Mouse (Mus musculus): Measurements from ENCODE around the gene Gli1. TPM values are rescaled to one million over a fixed set of nuclear protein-coding genes. Genes with fewer than 3 reads are reported as not detected.
"Not testable (repeated sequence)": the region's sequence is repeated elsewhere in the genome, so short reads cannot be mapped to it uniquely, and the experiment has no call there.

Gene Gli1
- polyA plus RNA-seq, 1 experiment, result 2.7 TPM

DNA sequence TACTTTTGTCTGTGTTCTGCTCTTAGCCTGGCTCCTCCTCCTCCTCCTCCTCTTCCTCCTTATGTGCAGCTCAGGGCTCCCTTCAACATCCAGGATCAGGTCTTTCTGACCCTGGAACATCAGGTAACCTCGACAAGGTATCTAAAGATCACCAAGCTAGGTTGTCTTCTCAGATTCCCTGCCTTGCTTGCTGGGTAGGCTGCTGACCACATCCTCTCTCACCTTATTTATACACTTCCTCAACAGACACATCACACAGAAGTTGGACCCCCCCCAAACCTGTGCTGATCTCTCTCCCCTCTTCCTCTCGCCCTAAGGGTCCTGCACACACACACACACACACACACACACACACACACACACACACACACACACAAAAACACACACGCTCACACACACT lies 20.2 kb downstream of the Gli1 start, which contains the start of gene Arhgap9:
Gene Arhgap9, plus strand, starts transcription at position 344 of the 400 bp plus-strand sequence.
- TF ChIP-seq POLR2A (IDR thresholded peaks at IDR 0.05; ENCODE audit: control insufficient read depth, low read depth, low read length) (no peak), CTCF (IDR thresholded peaks at IDR 0.05; ENCODE audit: control insufficient read depth, insufficient read depth, insufficient replicate concordance, low read depth, low read length) (no peak)
- Histone ChIP-seq H3K4me3 (ENCODE audit: control insufficient read depth, low read depth, low read length) (no peak within 1 kb of the TSS), H3K36me3 (ENCODE audit: control insufficient read depth, insufficient read depth, low read length) (no peaks in the 10 kb centered on the region), H3K27me3 (ENCODE audit: control insufficient read depth, insufficient read depth, low read length) (no peaks in the 10 kb centered on the region; the same call in 1 of the 2 replicates), H3K4me1 (ENCODE audit: control insufficient read depth, insufficient read depth, low read length) (peaks cover 22% of the 10 kb centered on the region), H3K27ac (ENCODE audit: control insufficient read depth, insufficient read depth, low read depth, low read length) (no peak within 1 kb of the TSS)

DNA sequence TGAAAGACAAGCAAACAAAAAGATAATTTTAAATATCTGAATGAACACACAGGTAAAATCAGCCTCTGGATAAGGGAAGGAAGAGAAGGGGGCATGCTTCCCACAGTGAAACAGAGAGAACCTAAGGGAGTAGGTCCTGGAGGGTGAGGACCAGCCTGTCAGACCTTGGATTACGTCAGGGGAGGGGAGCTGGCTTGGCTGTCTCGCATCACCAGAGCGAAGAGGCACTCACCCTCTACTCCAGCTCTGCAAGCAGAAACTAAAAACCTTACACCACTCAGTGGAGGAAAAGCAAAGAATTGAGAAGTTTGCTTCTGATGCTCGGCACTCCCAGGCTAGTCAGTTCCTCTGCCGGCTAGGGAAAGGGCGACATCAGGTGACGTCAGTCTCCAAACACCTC lies 21.8 kb downstream of the Gli1 start:
- Histone ChIP-seq H3K27me3 (ENCODE audit: control insufficient read depth, insufficient read depth, low read length) (no peaks in the 10 kb centered on the region), H3K4me1 (ENCODE audit: control insufficient read depth, insufficient read depth, low read length) (peaks cover 12% of the 10 kb centered on the region), H3K4me3 (ENCODE audit: control insufficient read depth, low read depth, low read length) (no peak overlapping the region)

DNA sequence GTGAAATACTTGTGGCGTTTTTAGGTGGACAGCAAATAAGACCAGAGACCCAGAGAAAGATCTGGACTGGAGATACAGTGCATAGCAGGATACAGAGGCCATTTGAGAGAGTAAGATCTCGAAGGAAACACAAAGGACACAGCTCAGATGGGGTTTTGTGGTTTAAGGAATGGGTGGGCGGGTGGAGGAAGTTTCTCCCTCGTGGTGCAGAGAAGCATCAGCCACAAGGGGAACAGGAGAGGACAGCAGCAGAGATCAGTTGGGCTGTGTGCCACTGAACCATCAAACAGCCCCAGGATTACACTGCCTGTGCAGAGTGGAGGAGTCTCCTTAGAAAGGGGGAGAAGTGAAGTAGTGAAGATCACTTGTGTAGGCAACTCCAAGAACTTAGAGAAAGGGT lies 23.8 kb downstream of the Gli1 start:
- Histone ChIP-seq H3K36me3 (ENCODE audit: control insufficient read depth, insufficient read depth, low read length) (no peaks in the 10 kb centered on the region), H3K27me3 (ENCODE audit: control insufficient read depth, insufficient read depth, low read length) (no peaks in the 10 kb centered on the region), H3K4me1 (ENCODE audit: control insufficient read depth, insufficient read depth, low read length) (peaks cover 2% of the 10 kb centered on the region), H3K4me3 (ENCODE audit: control insufficient read depth, low read depth, low read length) (no peak overlapping the region), H3K27ac (ENCODE audit: control insufficient read depth, insufficient read depth, low read depth, low read length) (no peak overlapping the region)
- no peak for TF ChIP-seq POLR2A (IDR thresholded peaks at IDR 0.05; ENCODE audit: control insufficient read depth, low read depth, low read length)
- no peak for TF ChIP-seq CTCF (IDR thresholded peaks at IDR 0.05; ENCODE audit: control insufficient read depth, insufficient read depth, insufficient replicate concordance, low read depth, low read length)

More for the DNA sequence above, 21.8 kb downstream of the Gli1 start:
- Histone ChIP-seq H3K36me3 (ENCODE audit: control insufficient read depth, insufficient read depth, low read length) (no peaks in the 10 kb centered on the region), H3K27ac (ENCODE audit: control insufficient read depth, insufficient read depth, low read depth, low read length) (no peak overlapping the region)
- no peak for TF ChIP-seq CTCF (IDR thresholded peaks at IDR 0.05; ENCODE audit: control insufficient read depth, insufficient read depth, insufficient replicate concordance, low read depth, low read length)

DNA sequence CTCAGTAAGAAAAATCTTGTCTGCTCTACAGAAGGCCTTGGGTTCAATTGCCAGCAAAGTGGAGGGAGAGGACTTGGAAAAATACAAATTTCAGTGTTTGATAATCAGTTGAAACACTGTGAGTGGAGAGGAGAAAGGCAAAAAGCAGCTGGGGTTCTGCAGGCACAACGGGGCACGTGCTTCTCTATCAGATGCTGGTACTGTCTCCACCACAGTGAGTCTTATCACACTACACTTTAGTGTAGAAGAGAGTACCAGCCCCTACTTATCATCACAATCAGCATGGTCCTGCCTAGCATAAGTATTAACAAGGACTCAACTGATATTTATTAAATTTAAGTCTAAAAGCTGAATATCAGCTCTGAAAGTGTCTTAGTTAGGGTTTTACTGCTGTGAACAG lies 24.5 kb downstream of the Gli1 start:
- Histone ChIP-seq H3K27me3 (ENCODE audit: control insufficient read depth, insufficient read depth, low read length) (no peaks in the 10 kb centered on the region), H3K36me3 (ENCODE audit: control insufficient read depth, insufficient read depth, low read length) (no peaks in the 10 kb centered on the region), H3K27ac (ENCODE audit: control insufficient read depth, insufficient read depth, low read depth, low read length) (no peak overlapping the region), H3K4me1 (ENCODE audit: control insufficient read depth, insufficient read depth, low read length) (peaks cover 2% of the 10 kb centered on the region; the same call in 1 of the 2 replicates), H3K4me3 (ENCODE audit: control insufficient read depth, low read depth, low read length) (no peak overlapping the region)
- TF ChIP-seq POLR2A (IDR thresholded peaks at IDR 0.05; ENCODE audit: control insufficient read depth, low read depth, low read length) (no peak), CTCF (IDR thresholded peaks at IDR 0.05; ENCODE audit: control insufficient read depth, insufficient read depth, insufficient replicate concordance, low read depth, low read length) (no peak)

DNA sequence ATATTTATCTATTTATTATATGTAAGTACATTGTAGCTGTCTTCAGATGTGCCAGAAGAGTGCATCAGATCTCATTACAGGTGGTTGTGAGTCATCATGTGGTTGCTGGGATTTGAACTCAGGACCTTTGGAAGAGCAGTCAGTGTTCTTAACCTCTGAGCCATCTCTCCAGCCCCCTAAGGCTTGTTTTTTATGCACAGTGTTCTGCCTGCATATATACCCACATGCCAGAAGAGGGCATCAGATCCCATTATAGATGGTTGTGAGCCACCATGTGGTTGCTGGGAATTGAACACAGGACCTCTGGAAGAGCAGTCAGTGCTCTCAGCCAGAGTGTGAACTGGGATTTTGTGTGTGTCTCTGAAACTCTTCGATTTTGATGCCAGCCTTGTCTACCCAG lies 26.8 kb downstream of the Gli1 start:
- H3K4me3 ChIP-seq (ENCODE audit: control insufficient read depth, low read depth, low read length); H3K27me3 ChIP-seq (ENCODE audit: control insufficient read depth, insufficient read depth, low read length); H3K4me1 ChIP-seq (ENCODE audit: control insufficient read depth, insufficient read depth, low read length); H3K36me3 ChIP-seq (ENCODE audit: control insufficient read depth, insufficient read depth, low read length); H3K27ac ChIP-seq (ENCODE audit: control insufficient read depth, insufficient read depth, low read depth, low read length): not testable (repeated sequence)

DNA sequence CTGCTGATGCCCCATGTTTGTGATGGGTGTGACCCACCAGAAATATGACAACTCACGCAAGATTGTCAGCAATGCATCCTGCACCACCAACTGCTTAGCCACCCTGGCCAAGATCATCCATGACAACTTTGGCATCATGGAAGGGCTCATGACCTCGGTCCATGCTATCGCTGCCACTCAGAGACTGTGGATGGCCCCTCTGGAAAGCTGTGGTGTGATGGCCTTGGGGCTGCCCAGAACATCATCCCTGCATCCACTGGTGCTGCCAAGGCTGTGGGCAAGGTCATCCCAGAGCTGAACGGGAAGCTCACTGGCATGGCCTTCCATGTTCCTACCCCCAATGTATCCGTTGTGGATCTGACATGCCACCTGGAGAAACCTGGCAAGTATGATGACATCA lies 28.3 kb downstream of the Gli1 start:
- H3K4me1 ChIP-seq (ENCODE audit: control insufficient read depth, insufficient read depth, low read length); H3K4me3 ChIP-seq (ENCODE audit: control insufficient read depth, low read depth, low read length); H3K27ac ChIP-seq (ENCODE audit: control insufficient read depth, insufficient read depth, low read depth, low read length); H3K27me3 ChIP-seq (ENCODE audit: control insufficient read depth, insufficient read depth, low read length); H3K36me3 ChIP-seq (ENCODE audit: control insufficient read depth, insufficient read depth, low read length): not testable (repeated sequence)

DNA sequence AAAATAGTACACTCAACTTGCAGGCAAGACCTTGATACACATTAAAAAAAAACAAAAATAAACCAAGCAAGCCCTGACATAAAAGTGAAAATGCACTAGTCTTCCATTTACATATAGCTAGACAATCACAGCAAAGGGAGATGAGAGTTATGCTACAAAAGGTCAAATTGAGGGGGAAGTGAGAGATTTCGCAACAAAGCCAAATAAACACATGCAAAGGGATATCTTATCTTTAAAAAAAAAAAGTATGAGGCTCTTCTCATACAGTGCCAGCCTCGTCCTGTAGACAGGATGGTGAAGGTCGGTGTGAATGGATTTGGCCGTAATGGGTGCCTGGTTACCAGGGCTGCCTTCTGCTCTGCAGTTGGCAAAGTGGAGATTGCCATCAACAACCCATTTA lies 28.9 kb downstream of the Gli1 start:
- peaks cover 4% of the 10 kb centered on the region; the same call in 1 of the 2 replicates for H3K4me1 ChIP-seq (ENCODE audit: control insufficient read depth, insufficient read depth, low read length)
- no peak overlapping the region for H3K4me3 ChIP-seq (ENCODE audit: control insufficient read depth, low read depth, low read length)
- no peak overlapping the region for H3K27ac ChIP-seq (ENCODE audit: control insufficient read depth, insufficient read depth, low read depth, low read length)
- no peak for TF ChIP-seq POLR2A (IDR thresholded peaks at IDR 0.05; ENCODE audit: control insufficient read depth, low read depth, low read length)
- H3K27me3 ChIP-seq (ENCODE audit: control insufficient read depth, insufficient read depth, low read length), result no peaks in the 10 kb centered on the region
- H3K36me3 ChIP-seq (ENCODE audit: control insufficient read depth, insufficient read depth, low read length), result no peaks in the 10 kb centered on the region

DNA sequence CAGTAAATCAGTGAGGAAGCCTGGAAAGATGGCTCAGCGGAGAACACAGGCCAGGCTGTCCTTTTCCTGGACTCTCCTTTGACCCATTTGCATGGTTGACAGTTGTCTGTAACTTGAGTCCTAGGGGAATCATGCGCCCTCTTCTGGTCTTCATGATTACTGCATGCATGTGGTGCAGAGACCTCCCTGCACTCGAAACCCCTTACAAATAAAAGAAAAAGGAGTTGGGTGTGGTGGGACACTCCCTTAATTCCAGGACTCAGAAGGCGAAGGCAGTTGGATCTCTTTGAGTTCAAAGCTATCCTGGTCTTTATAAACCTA lies 29.5 kb downstream of the Gli1 start:
- Histone ChIP-seq H3K4me3 (ENCODE audit: control insufficient read depth, low read depth, low read length) (peak overlapping the region; percentile 98), H3K27me3 (ENCODE audit: control insufficient read depth, insufficient read depth, low read length) (no peaks in the 10 kb centered on the region), H3K4me1 (ENCODE audit: control insufficient read depth, insufficient read depth, low read length) (peaks cover 4% of the 10 kb centered on the region; the same call in 1 of the 2 replicates), H3K36me3 (ENCODE audit: control insufficient read depth, insufficient read depth, low read length) (no peaks in the 10 kb centered on the region), H3K27ac (ENCODE audit: control insufficient read depth, insufficient read depth, low read depth, low read length) (peak overlapping the region; percentile 90)
- peak; percentile 35; the same call in 1 of the 2 replicates for TF ChIP-seq CTCF (IDR thresholded peaks at IDR 0.05; ENCODE audit: control insufficient read depth, insufficient read depth, insufficient replicate concordance, low read depth, low read length)
- TF ChIP-seq POLR2A (IDR thresholded peaks at IDR 0.05; ENCODE audit: control insufficient read depth, low read depth, low read length), result no peak

All from testis, adult 2 months (tissue).